8 mouse cellular contexts compared by ENCODE assay signal in the genomic region with DNA sequence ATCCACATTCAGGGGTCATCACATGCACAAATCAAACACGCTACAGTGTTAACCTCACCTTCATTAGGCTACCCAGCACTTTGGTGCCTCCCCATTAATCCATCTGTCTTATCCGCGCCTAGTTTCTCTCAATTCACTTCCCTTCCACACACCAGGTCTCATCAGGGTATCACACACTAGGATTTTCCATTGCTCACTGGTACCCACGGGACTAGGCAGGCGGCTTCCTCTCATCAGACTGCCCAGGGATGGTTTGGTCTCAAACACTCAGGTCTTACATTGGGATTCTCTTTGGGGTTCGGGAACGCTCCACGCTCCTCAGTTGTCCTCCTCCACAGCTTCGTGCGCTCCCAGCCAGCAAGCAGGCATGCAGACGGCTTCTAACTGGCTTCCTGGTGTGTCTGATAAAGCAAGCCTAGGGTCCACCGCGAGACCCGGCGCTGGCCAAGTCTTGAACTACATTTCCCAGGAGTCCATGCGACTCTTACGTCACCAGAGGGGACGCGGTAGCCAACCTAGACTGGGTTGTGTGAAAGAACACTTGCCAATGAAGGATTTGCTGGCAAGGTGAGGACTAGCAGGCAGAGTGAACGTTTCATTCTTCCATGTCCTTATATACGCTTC. TPM values are rescaled to one million over a fixed set of nuclear protein-coding genes. Genes with fewer than 3 reads are reported as not detected.
DNase-seq lines count a peak whose midpoint lies in the region; ATAC-seq and TF ChIP-seq lines count a peak whose summit lies in the region.

Gene Zfp940 (minus strand): TSS at position 451 of the 624 bp plus-strand sequence.

- intact Hi-C loops in heart, postnatal 36 days (cut with DNase I) = loop anchor here (5.0 kb wide), 2 partner anchors 86 to 129 kb away; partner anchors contain the start of genes Zfp568 and Zfp84

- H3K9ac ChIP-seq in forebrain, embryonic 16.5 days (replicated peaks; ENCODE audit: low read depth, low read length) = peak within 1 kb of the TSS; percentile 58
- H3K9ac ChIP-seq in lung, embryonic 14.5 days = peak within 1 kb of the TSS; percentile 65

- H3K4me3 ChIP-seq in G1E (ENCODE audit: low read depth, low read length) = peak within 1 kb of the TSS; percentile 75
- H3K4me3 ChIP-seq in forebrain, embryonic 16.5 days (replicated peaks; ENCODE audit: low read length) = peak within 1 kb of the TSS; percentile 46
- H3K4me3 ChIP-seq in layer of hippocampus, adult 2 months = peak within 1 kb of the TSS; percentile 71
- H3K4me3 ChIP-seq in lung, embryonic 14.5 days (ENCODE audit: low read depth, low read length) = peak within 1 kb of the TSS; percentile 57

- H3K36me3 ChIP-seq in G1E (replicated peaks) = peaks cover 18% of the 10 kb centered on the region
- H3K36me3 ChIP-seq in forebrain, embryonic 16.5 days (ENCODE audit: control insufficient read depth, insufficient read depth) = peaks cover 6% of the 10 kb centered on the region
- H3K36me3 ChIP-seq in lung, embryonic 14.5 days (ENCODE audit: insufficient read depth) = 0 out of 2 replicates have a peak, but pooled peaks cover 12% of the 10 kb centered on the region

- 1% methylated on average over 21 of the region's 21 CpGs for WGBS in forebrain, embryonic 16.5 days
- under 1% methylated on average over 21 of the region's 21 CpGs for WGBS in lung, embryonic 14.5 days

- H3K4me1 ChIP-seq in G1E (ENCODE audit: insufficient read depth, low read depth, low read length) = peaks cover 15% of the 10 kb centered on the region
- peaks cover 12% of the 10 kb centered on the region for H3K4me1 ChIP-seq in forebrain, embryonic 16.5 days (replicated peaks; ENCODE audit: control insufficient read depth, insufficient read depth, low read length)
- no peaks in the 10 kb centered on the region for H3K4me1 ChIP-seq in lung, embryonic 14.5 days (ENCODE audit: insufficient read depth)

- no peaks in the 10 kb centered on the region for H3K27me3 ChIP-seq in G1E (ENCODE audit: insufficient read depth, low read length)
- H3K27me3 ChIP-seq in forebrain, embryonic 16.5 days (replicated peaks; ENCODE audit: control insufficient read depth, insufficient read depth, low read length) = no peaks in the 10 kb centered on the region
- no peaks in the 10 kb centered on the region for H3K27me3 ChIP-seq in lung, embryonic 14.5 days (ENCODE audit: insufficient read depth, low read length)

- H3K9me3 ChIP-seq in G1E (replicated peaks) = 0 out of 2 replicates have a peak, but pooled peaks cover 3% of the 10 kb centered on the region
- no peaks in the 10 kb centered on the region for H3K9me3 ChIP-seq in forebrain, embryonic 16.5 days (ENCODE audit: control insufficient read depth, low read length)
- no peaks in the 10 kb centered on the region for H3K9me3 ChIP-seq in lung, embryonic 14.5 days (ENCODE audit: low read depth, low read length)

- peak within 1 kb of the TSS; percentile 63 for H3K4me2 ChIP-seq in forebrain, embryonic 16.5 days (ENCODE audit: low read length)
- H3K4me2 ChIP-seq in lung, embryonic 14.5 days = peak within 1 kb of the TSS; percentile 81

- peak within 1 kb of the TSS; percentile 1 for H3K27ac ChIP-seq in forebrain, embryonic 16.5 days (ENCODE audit: low read length)
- H3K27ac ChIP-seq in layer of hippocampus, adult 2 months = peak within 1 kb of the TSS; percentile 85
- H3K27ac ChIP-seq in lung, embryonic 14.5 days (ENCODE audit: low read depth) = no peak within 1 kb of the TSS

- DNase-seq in G1E (ENCODE audit: low spot score) = peak; percentile 72
- DNase-seq in cerebellum, adult 18-20 months = peak; percentile 89 to 92
- peak; percentile 83 to 85 for DNase-seq in heart, postnatal 36 days
- peak; percentile 89 for DNase-seq in layer of hippocampus, adult 2 months (ENCODE audit: low spot score in 2 of 2)
- DNase-seq in lung, embryonic 14.5 days = peak; percentile 96
- peak; percentile 60 for DNase-seq in ovary, adult 18-20 months (ENCODE audit: low spot score)
- peak; percentile 89 for DNase-seq in thymus, postnatal 0 days (ENCODE audit: low spot score)

- ATAC-seq in G1E (ENCODE audit: extremely low read depth, insufficient number of reproducible peaks, low FRiP score, poor library complexity, severe bottlenecking) = peak; percentile 95
- ATAC-seq in forebrain, embryonic 16.5 days = peak; percentile 98
- ATAC-seq in lung, embryonic 14.5 days (ENCODE audit: insufficient read depth) = peak; percentile 99

- no peak for TF ChIP-seq CTCF in G1E (IDR thresholded peaks at IDR 0.05; ENCODE audit: low read depth, low read length)
- TF ChIP-seq CTCF in layer of hippocampus, adult 2 months (conservative IDR thresholded peaks at IDR 0.05) = peak; percentile 28
- no peak for TF ChIP-seq CTCF in lung, embryonic 14.5 days (IDR thresholded peaks at IDR 0.05; ENCODE audit: low read depth)

RNA-seq across cellular contexts. Expression of gene Zfp940, which starts in this region (rescaled TPM):
- 5.9 and 11.1 TPM in 2 replicates for total RNA-seq in G1E (2014; fragmentation: Nextera tagmentation)
- 5.8 and 6.3 TPM in 2 replicates for total RNA-seq in G1E (2017)
- polyA plus RNA-seq in G1E (2012) = 0.30 and 0.50 TPM in 2 replicates
- 15.7 and 18.2 TPM in 2 replicates for polyA plus RNA-seq in forebrain, embryonic 16.5 days (2015; fragmentation: Nextera tagmentation; extraction: Ambion mirVana)
- total RNA-seq in heart, postnatal 36 days (2021) = under 1 TPM; 0.39 to 0.49 TPM
- total RNA-seq in layer of hippocampus, adult 2 months (2021) = 10 to 100 TPM; 17.4 to 17.8 TPM
- 6.0 and 7.2 TPM in 2 replicates for polyA plus RNA-seq in lung, embryonic 14.5 days (2014; fragmentation: Nextera tagmentation; extraction: Ambion mirVana)
- polyA plus RNA-seq in thymus, postnatal 0 days (2015; fragmentation: Nextera tagmentation; extraction: Ambion mirVana) = 4.6 and 4.8 TPM in 2 replicates

Comparison
In these comparisons a context has a peak if more than half of its experiments do, and no peak if none do; other contexts are left out.
1. RNA of gene Zfp940 (total RNA-seq): 17.4 to 17.8 TPM in layer of hippocampus, adult 2 months and 5.8 to 11.1 TPM in G1E; 0.39 to 0.49 TPM in heart, postnatal 36 days; every median in the first group is over 4 times any median in the second.
2. Peak in DNase-seq in heart, postnatal 36 days; RNA of the gene not detected or under 1 TPM.
3. Peak in every context shown above with its lines, with median percentiles within 50 percentile points of each other: ATAC-seq, DNase-seq and H3K4me3 ChIP-seq.